Mouse (Mus musculus) liver, embryonic 15.5 days (tissue): ENCODE data around the gene Klhl8. TPM values are rescaled to one million over a fixed set of nuclear protein-coding genes. Genes with fewer than 3 reads are reported as not detected.
A peak's percentile ranks its signal among the peaks of the same experiment; 100 is the strongest.
"Not testable (repeated sequence)": the region's sequence is repeated elsewhere in the genome, so short reads cannot be mapped to it uniquely, and the experiment has no call there.

Experiments used
- ATAC-seq: fragments of 200-750 bp; cut with Nextera tagmentation; 2 replicates; pipeline ENCODE4 v1.8.0; 2017; ENCODE audit warnings: moderate number of reproducible peaks, mild to moderate bottlenecking, moderate library complexity; ENCODE audit not compliant: insufficient read depth
- H3K27ac ChIP-seq: fragments of 300-500 bp; sonication (generic); replicated peaks from 2 replicates; pipeline ENCODE4 v1.5.1; 2015; ENCODE audit warnings: mild to moderate bottlenecking, inconsistent platforms
- H3K27me3 ChIP-seq: fragments of 300-500 bp; sonication (generic); 2 replicates; pipeline ENCODE4 v1.6.1; 2015; ENCODE audit warnings: mild to moderate bottlenecking, inconsistent platforms
- H3K36me3 ChIP-seq: fragments of 300-500 bp; sonication (generic); replicated peaks from 2 replicates; pipeline ENCODE4 v1.6.1; 2015; ENCODE audit warnings: moderate library complexity, mild to moderate bottlenecking, inconsistent platforms
- H3K4me1 ChIP-seq: fragments of 300-500 bp; sonication (generic); replicated peaks from 2 replicates; pipeline ENCODE4 v1.6.1; 2015; ENCODE audit warnings: inconsistent platforms
- H3K4me2 ChIP-seq: fragments of 300-500 bp; sonication (generic); 2 replicates; pipeline ENCODE4 v1.6.1; 2015; ENCODE audit warnings: moderate library complexity, mild to moderate bottlenecking, inconsistent platforms
- H3K4me3 ChIP-seq: fragments of 300-500 bp; sonication (generic); replicated peaks from 2 replicates; pipeline ENCODE4 v1.5.1; 2015; ENCODE audit warnings: mild to moderate bottlenecking, inconsistent platforms
- H3K9ac ChIP-seq: fragments of 300-500 bp; sonication (generic); 2 replicates; pipeline ENCODE4 v1.6.1; 2015; ENCODE audit warnings: moderate library complexity, mild to moderate bottlenecking, inconsistent platforms
- H3K9me3 ChIP-seq: fragments of 300-500 bp; sonication (generic); replicated peaks from 2 replicates; pipeline ENCODE4 v1.6.1; 2016; ENCODE audit warnings: inconsistent platforms
- WGBS: fragments of 180-500 bp; shearing (Covaris S2); methylation state at CpG from one replicate; pipeline ENCODE4 v1.1.7; 2015; ENCODE audit warnings: mixed read lengths; ENCODE audit not compliant: insufficient replicate concordance; 5-methylcytosine and 5-hydroxymethylcytosine counted together
- polyA plus RNA-seq: library from polyadenylated mRNA; unstranded; fragments of >200 nt; fragmentation: Nextera tagmentation; extraction: Ambion mirVana; gene quantifications from 2 replicates; pipeline ENCODE4 v1.2.1, GENCODE M21; 2015

Gene Klhl8
- polyA plus RNA-seq = 1.2 and 1.8 TPM in 2 replicates

- Histone ChIP-seq H3K4me1 (peaks cover 11% of the 10 kb centered on the region), H3K27me3 (peaks cover 26% of the 10 kb centered on the region), H3K36me3 (no peaks in the 10 kb centered on the region), H3K9ac (peak within 1 kb of the TSS; percentile 67), H3K4me2 (peak within 1 kb of the TSS; percentile 96), H3K9me3 (no peaks in the 10 kb centered on the region), H3K27ac (no peak within 1 kb of the TSS), H3K4me3 (peak within 1 kb of the TSS; percentile 72)
- under 1% methylated on average over 86 of the region's 86 CpGs for WGBS
- ATAC-seq = peak; percentile 97
Measured at GRCm38 (mm10) chr5:103910748-103911409, at the start of gene Klhl8. Gene Klhl8, minus strand, starts transcription at chr5:103911259.

GRCm38 (mm10) chr5:103954638-103955037, 43.6 kb upstream of the Klhl8 start:
- no peaks in the 10 kb centered on the region for H3K36me3 ChIP-seq
- ATAC-seq = no peak
- no peaks in the 10 kb centered on the region for H3K4me1 ChIP-seq
- no peak overlapping the region for H3K4me3 ChIP-seq
- no peak overlapping the region for H3K9ac ChIP-seq
- no peak overlapping the region for H3K27ac ChIP-seq
- 42% methylated on average over 5 of the region's 5 CpGs for WGBS
- no peak overlapping the region for H3K4me2 ChIP-seq
- H3K9me3 ChIP-seq = no peaks in the 10 kb centered on the region
- no peaks in the 10 kb centered on the region for H3K27me3 ChIP-seq

- no peak for ATAC-seq
- Histone ChIP-seq H3K4me1 (no peaks in the 10 kb centered on the region), H3K9ac (no peak overlapping the region), H3K27ac (no peak overlapping the region), H3K4me2 (no peak overlapping the region), H3K27me3 (no peaks in the 10 kb centered on the region), H3K36me3 (no peaks in the 10 kb centered on the region), H3K9me3 (no peaks in the 10 kb centered on the region), H3K4me3 (no peak overlapping the region)
- WGBS = 67% methylated on average over 10 of the region's 10 CpGs
Measured at GRCm38 (mm10) chr5:103953135-103954083, 42.4 kb upstream of the Klhl8 start.

- not testable (repeated sequence) for H3K4me2 ChIP-seq, H3K4me1 ChIP-seq, H3K27me3 ChIP-seq, H3K36me3 ChIP-seq, H3K27ac ChIP-seq, ATAC-seq, H3K9ac ChIP-seq, H3K4me3 ChIP-seq, H3K9me3 ChIP-seq
- 83% methylated on average over 15 of the region's 15 CpGs for WGBS
Measured at GRCm38 (mm10) chr5:103950138-103950537, 39.1 kb upstream of the Klhl8 start.

- H3K4me3 ChIP-seq = no peak overlapping the region
- H3K36me3 ChIP-seq = no peaks in the 10 kb centered on the region
- ATAC-seq = no peak
- no peak overlapping the region for H3K9ac ChIP-seq
- H3K27ac ChIP-seq = no peak overlapping the region
- no peaks in the 10 kb centered on the region for H3K27me3 ChIP-seq
- no peaks in the 10 kb centered on the region for H3K9me3 ChIP-seq
- WGBS = 43% methylated on average over 6 of the region's 6 CpGs
- no peaks in the 10 kb centered on the region for H3K4me1 ChIP-seq
- H3K4me2 ChIP-seq = no peak overlapping the region
Measured at GRCm38 (mm10) chr5:103943183-103943582, 32.1 kb upstream of the Klhl8 start.

GRCm38 (mm10) chr5:103939856-103940255, 28.8 kb upstream of the Klhl8 start:
- H3K36me3 ChIP-seq = no peaks in the 10 kb centered on the region
- H3K27ac ChIP-seq = no peak overlapping the region
- no peaks in the 10 kb centered on the region for H3K9me3 ChIP-seq
- no peaks in the 10 kb centered on the region for H3K27me3 ChIP-seq
- no peak overlapping the region for H3K4me2 ChIP-seq
- 49% methylated on average over 1 of the region's 1 CpGs for WGBS
- no peaks in the 10 kb centered on the region for H3K4me1 ChIP-seq
- H3K4me3 ChIP-seq = no peak overlapping the region
- no peak overlapping the region for H3K9ac ChIP-seq
- ATAC-seq = no peak

GRCm38 (mm10) chr5:103939350-103939652, 28.2 kb upstream of the Klhl8 start:
- Histone ChIP-seq H3K4me2 (no peak overlapping the region), H3K36me3 (no peaks in the 10 kb centered on the region), H3K27me3 (no peaks in the 10 kb centered on the region), H3K27ac (no peak overlapping the region), H3K4me3 (no peak overlapping the region), H3K9me3 (no peaks in the 10 kb centered on the region), H3K9ac (no peak overlapping the region), H3K4me1 (no peaks in the 10 kb centered on the region)
- WGBS = 62% methylated on average over 7 of the region's 7 CpGs
- no peak for ATAC-seq

GRCm38 (mm10) chr5:103938547-103939349, 27.7 kb upstream of the Klhl8 start:
- H3K4me3 ChIP-seq = no peak overlapping the region
- 69% methylated on average over 11 of the region's 11 CpGs for WGBS
- H3K9me3 ChIP-seq = no peaks in the 10 kb centered on the region
- no peaks in the 10 kb centered on the region for H3K36me3 ChIP-seq
- no peak for ATAC-seq
- no peak overlapping the region for H3K9ac ChIP-seq
- H3K4me2 ChIP-seq = no peak overlapping the region
- H3K27ac ChIP-seq = no peak overlapping the region
- no peaks in the 10 kb centered on the region for H3K4me1 ChIP-seq
- H3K27me3 ChIP-seq = no peaks in the 10 kb centered on the region

- no peaks in the 10 kb centered on the region for H3K9me3 ChIP-seq
- H3K27ac ChIP-seq = no peak overlapping the region
- no peaks in the 10 kb centered on the region for H3K4me1 ChIP-seq
- no peak overlapping the region for H3K4me3 ChIP-seq
- no peaks in the 10 kb centered on the region for H3K36me3 ChIP-seq
- H3K27me3 ChIP-seq = no peaks in the 10 kb centered on the region
- 59% methylated on average over 14 of the region's 14 CpGs for WGBS
- H3K4me2 ChIP-seq = no peak overlapping the region
- H3K9ac ChIP-seq = no peak overlapping the region
- ATAC-seq = no peak
Measured at GRCm38 (mm10) chr5:103936906-103937589, 26.0 kb upstream of the Klhl8 start.

- H3K36me3 ChIP-seq, H3K4me1 ChIP-seq, H3K9me3 ChIP-seq, H3K9ac ChIP-seq, H3K27me3 ChIP-seq, ATAC-seq, H3K4me2 ChIP-seq, H3K4me3 ChIP-seq, H3K27ac ChIP-seq: not testable (repeated sequence)
Measured at GRCm38 (mm10) chr5:103931924-103932323, 20.9 kb upstream of the Klhl8 start.
